Mouse (Mus musculus): ENCODE data around the gene Srsf7. TPM values are rescaled to one million over a fixed set of nuclear protein-coding genes. Genes with fewer than 3 reads are reported as not detected.

The Srsf7 gene
- total and polyA plus RNA-seq, 3 experiments, result 226 to 486 (median 351) TPM

- peaks cover 34% of the 10 kb centered on the region for H3K27me3 ChIP-seq (ENCODE audit: insufficient read depth, low read length)
- no peak overlapping the region for H3K4me3 ChIP-seq (ENCODE audit: low read depth, low read length)
- ATAC-seq (ENCODE audit: extremely low read depth, insufficient number of reproducible peaks, low FRiP score, poor library complexity, severe bottlenecking) (no peak), DNase-seq (ENCODE audit: low spot score) (no peak)
- H3K36me3 ChIP-seq (replicated peaks), result no peaks in the 10 kb centered on the region
- TF ChIP-seq POLR2AphosphoS5 (IDR thresholded peaks at IDR 0.05; ENCODE audit: insufficient replicate concordance, low read depth, low read length), result no peak
- TF ChIP-seq GATA2 (IDR thresholded peaks at IDR 0.05; ENCODE audit: borderline replicate concordance, low read depth, low read length), result no peak
- no peak for TF ChIP-seq CTCF (IDR thresholded peaks at IDR 0.05; ENCODE audit: low read depth, low read length)
- no peak for TF ChIP-seq TAL1 (conservative IDR thresholded peaks at IDR 0.05; ENCODE audit: low read depth, low read length)
- no peak for TF ChIP-seq GATA1 (IDR thresholded peaks at IDR 0.05; ENCODE audit: borderline replicate concordance, low read length)
- H3K9me3 ChIP-seq (replicated peaks), result no peaks in the 10 kb centered on the region
- H3K4me1 ChIP-seq (ENCODE audit: insufficient read depth, low read depth, low read length), result no peaks in the 10 kb centered on the region
Observed at GRCm38 (mm10) chr17:80173708-80174107, 33.4 kb downstream of the Srsf7 start.

DNA sequence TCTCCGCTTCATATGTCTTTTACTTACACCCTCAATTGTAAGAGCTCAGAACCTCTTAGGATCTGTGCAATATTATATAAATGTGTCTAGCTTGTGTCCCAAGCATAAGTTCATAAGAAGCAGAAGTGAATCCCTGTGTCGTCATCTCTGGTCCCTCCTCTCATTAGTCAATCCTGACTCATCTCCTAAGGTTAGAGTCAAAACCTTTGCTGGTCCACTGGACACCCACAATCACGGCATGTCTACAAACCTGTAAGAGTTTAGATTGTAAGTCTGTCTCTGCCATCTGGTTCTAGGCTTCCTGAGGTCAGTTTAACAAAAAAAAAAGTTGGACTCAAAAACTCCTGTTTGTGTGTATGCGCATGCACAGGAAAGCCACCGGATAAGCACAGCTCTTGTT lies 34.3 kb downstream of the Srsf7 start:
- DNase-seq (ENCODE audit: low spot score) (no peak), ATAC-seq (ENCODE audit: extremely low read depth, insufficient number of reproducible peaks, low FRiP score, poor library complexity, severe bottlenecking) (no peak)
- no peak for TF ChIP-seq POLR2AphosphoS5 (IDR thresholded peaks at IDR 0.05; ENCODE audit: insufficient replicate concordance, low read depth, low read length)
- TF ChIP-seq TAL1 (conservative IDR thresholded peaks at IDR 0.05; ENCODE audit: low read depth, low read length), result no peak
- TF ChIP-seq CTCF (IDR thresholded peaks at IDR 0.05; ENCODE audit: low read depth, low read length), result no peak
- TF ChIP-seq GATA2 (IDR thresholded peaks at IDR 0.05; ENCODE audit: borderline replicate concordance, low read depth, low read length), result no peak
- no peak for TF ChIP-seq GATA1 (IDR thresholded peaks at IDR 0.05; ENCODE audit: borderline replicate concordance, low read length)
- H3K4me3 ChIP-seq (ENCODE audit: low read depth, low read length), result no peak overlapping the region
- no peaks in the 10 kb centered on the region for H3K36me3 ChIP-seq (replicated peaks)
- no peaks in the 10 kb centered on the region for H3K9me3 ChIP-seq (replicated peaks)
- H3K4me1 ChIP-seq (ENCODE audit: insufficient read depth, low read depth, low read length), result no peaks in the 10 kb centered on the region
- peaks cover 39% of the 10 kb centered on the region for H3K27me3 ChIP-seq (ENCODE audit: insufficient read depth, low read length)

DNA sequence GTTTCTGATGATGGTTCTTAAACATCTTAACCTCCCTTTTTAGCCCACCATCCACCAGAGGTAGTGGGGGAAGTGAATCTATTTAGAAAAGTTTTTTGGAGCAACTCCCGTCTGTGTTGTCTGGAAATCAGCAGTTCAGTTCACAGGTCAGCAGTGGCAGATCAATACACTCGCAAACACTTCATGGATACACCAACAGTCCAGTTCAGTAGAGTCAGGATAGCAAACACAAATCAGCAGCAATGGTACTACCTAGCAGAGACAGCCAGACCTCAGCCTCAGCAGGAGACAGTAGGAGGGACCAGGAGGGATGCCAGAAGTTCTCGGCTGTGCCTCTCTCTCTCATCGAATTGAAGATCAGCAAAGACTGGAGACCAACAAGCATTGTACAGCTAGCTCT lies 35.2 kb downstream of the Srsf7 start:
- Histone ChIP-seq H3K27me3 (ENCODE audit: insufficient read depth, low read length) (peaks cover 46% of the 10 kb centered on the region), H3K36me3 (replicated peaks) (no peaks in the 10 kb centered on the region), H3K4me1 (ENCODE audit: insufficient read depth, low read depth, low read length) (no peaks in the 10 kb centered on the region), H3K4me3 (ENCODE audit: low read depth, low read length) (no peak overlapping the region), H3K9me3 (replicated peaks) (no peaks in the 10 kb centered on the region)
- no peak for TF ChIP-seq GATA2 (IDR thresholded peaks at IDR 0.05; ENCODE audit: borderline replicate concordance, low read depth, low read length)
- TF ChIP-seq TAL1 (conservative IDR thresholded peaks at IDR 0.05; ENCODE audit: low read depth, low read length), result no peak
- no peak for TF ChIP-seq POLR2AphosphoS5 (IDR thresholded peaks at IDR 0.05; ENCODE audit: insufficient replicate concordance, low read depth, low read length)
- TF ChIP-seq CTCF (IDR thresholded peaks at IDR 0.05; ENCODE audit: low read depth, low read length), result no peak
- TF ChIP-seq GATA1 (IDR thresholded peaks at IDR 0.05; ENCODE audit: borderline replicate concordance, low read length), result no peak
- DNase-seq (ENCODE audit: low spot score) (no peak), ATAC-seq (ENCODE audit: extremely low read depth, insufficient number of reproducible peaks, low FRiP score, poor library complexity, severe bottlenecking) (no peak)

GRCm38 (mm10) chr17:80170951-80171350 lies 36.2 kb downstream of the Srsf7 start:
- DNase-seq (ENCODE audit: low spot score) (no peak), ATAC-seq (ENCODE audit: extremely low read depth, insufficient number of reproducible peaks, low FRiP score, poor library complexity, severe bottlenecking) (no peak)
- H3K4me1 ChIP-seq (ENCODE audit: insufficient read depth, low read depth, low read length), result no peaks in the 10 kb centered on the region

GRCm38 (mm10) chr17:80169792-80170191 lies 37.3 kb downstream of the Srsf7 start:
- peaks cover 48% of the 10 kb centered on the region for H3K27me3 ChIP-seq (ENCODE audit: insufficient read depth, low read length)
- H3K4me1 ChIP-seq (ENCODE audit: insufficient read depth, low read depth, low read length), result no peaks in the 10 kb centered on the region
- H3K9me3 ChIP-seq (replicated peaks), result no peaks in the 10 kb centered on the region
- TF ChIP-seq POLR2AphosphoS5 (IDR thresholded peaks at IDR 0.05; ENCODE audit: insufficient replicate concordance, low read depth, low read length), result no peak
- TF ChIP-seq CTCF (IDR thresholded peaks at IDR 0.05; ENCODE audit: low read depth, low read length), result no peak
- TF ChIP-seq GATA2 (IDR thresholded peaks at IDR 0.05; ENCODE audit: borderline replicate concordance, low read depth, low read length), result no peak
- TF ChIP-seq GATA1 (IDR thresholded peaks at IDR 0.05; ENCODE audit: borderline replicate concordance, low read length), result no peak
- TF ChIP-seq TAL1 (conservative IDR thresholded peaks at IDR 0.05; ENCODE audit: low read depth, low read length), result no peak
- DNase-seq (ENCODE audit: low spot score), result no peak
- no peaks in the 10 kb centered on the region for H3K36me3 ChIP-seq (replicated peaks)
- no peak for ATAC-seq (ENCODE audit: extremely low read depth, insufficient number of reproducible peaks, low FRiP score, poor library complexity, severe bottlenecking)
- no peak overlapping the region for H3K4me3 ChIP-seq (ENCODE audit: low read depth, low read length)

More at GRCm38 (mm10) chr17:80170951-80171350, 36.2 kb downstream of the Srsf7 start:
- Histone ChIP-seq H3K36me3 (replicated peaks) (no peaks in the 10 kb centered on the region), H3K27me3 (ENCODE audit: insufficient read depth, low read length) (peaks cover 48% of the 10 kb centered on the region), H3K4me3 (ENCODE audit: low read depth, low read length) (no peak overlapping the region), H3K9me3 (replicated peaks) (no peaks in the 10 kb centered on the region)
- TF ChIP-seq CTCF (IDR thresholded peaks at IDR 0.05; ENCODE audit: low read depth, low read length) (no peak), GATA1 (IDR thresholded peaks at IDR 0.05; ENCODE audit: borderline replicate concordance, low read length) (no peak), TAL1 (conservative IDR thresholded peaks at IDR 0.05; ENCODE audit: low read depth, low read length) (no peak), POLR2AphosphoS5 (IDR thresholded peaks at IDR 0.05; ENCODE audit: insufficient replicate concordance, low read depth, low read length) (no peak), GATA2 (IDR thresholded peaks at IDR 0.05; ENCODE audit: borderline replicate concordance, low read depth, low read length) (no peak)

GRCm38 (mm10) chr17:80168425-80169182 lies 38.5 kb downstream of the Srsf7 start:
- no peaks in the 10 kb centered on the region for H3K9me3 ChIP-seq (replicated peaks)
- ATAC-seq (ENCODE audit: extremely low read depth, insufficient number of reproducible peaks, low FRiP score, poor library complexity, severe bottlenecking) (no peak), DNase-seq (ENCODE audit: low spot score) (no peak)
- peaks cover 39% of the 10 kb centered on the region for H3K27me3 ChIP-seq (ENCODE audit: insufficient read depth, low read length)
- H3K36me3 ChIP-seq (replicated peaks), result no peaks in the 10 kb centered on the region
- no peak overlapping the region for H3K4me3 ChIP-seq (ENCODE audit: low read depth, low read length)
- H3K4me1 ChIP-seq (ENCODE audit: insufficient read depth, low read depth, low read length), result no peaks in the 10 kb centered on the region
- TF ChIP-seq GATA2 (IDR thresholded peaks at IDR 0.05; ENCODE audit: borderline replicate concordance, low read depth, low read length) (no peak), TAL1 (conservative IDR thresholded peaks at IDR 0.05; ENCODE audit: low read depth, low read length) (no peak), CTCF (IDR thresholded peaks at IDR 0.05; ENCODE audit: low read depth, low read length) (no peak), POLR2AphosphoS5 (IDR thresholded peaks at IDR 0.05; ENCODE audit: insufficient replicate concordance, low read depth, low read length) (no peak), GATA1 (IDR thresholded peaks at IDR 0.05; ENCODE audit: borderline replicate concordance, low read length) (no peak)

All from G1E (cell line).